Mouse (Mus musculus): Measurements from ENCODE around the gene Ccdc70. TPM values are rescaled to one million over a fixed set of nuclear protein-coding genes. Genes with fewer than 3 reads are reported as not detected.

The Ccdc70 gene
- polyA plus RNA-seq, 2 experiments: not detected

GRCm38 (mm10) chr8:22022244-22022643, 52.7 kb downstream of the Ccdc70 start:
- no peak for TF ChIP-seq EP300 (IDR thresholded peaks at IDR 0.05; ENCODE audit: low read depth)
- TF ChIP-seq CTCF (IDR thresholded peaks at IDR 0.05; ENCODE audit: low read depth): peak; percentile 22; the same call in 1 of the 2 replicates
- Histone ChIP-seq H3K9me3 (ENCODE audit: control insufficient read depth, low read length) (no peaks in the 10 kb centered on the region), H3K36me3 (replicated peaks; ENCODE audit: control insufficient read depth, insufficient read depth, low read depth) (peaks cover 15% of the 10 kb centered on the region), H3K4me2 (ENCODE audit: low read depth) (no peak overlapping the region), H3K4me1 (replicated peaks; ENCODE audit: control insufficient read depth in 2 of 2, insufficient read depth in 2 of 2, low read length in 1 of 2) (no peaks in the 10 kb centered on the region), H3K4me3 (ENCODE audit: insufficient read depth in 1 of 2, low read depth in 2 of 2, low read length in 2 of 2) (no peak overlapping the region), H3K9ac (replicated peaks) (no peak overlapping the region), H3K27me3 (ENCODE audit: control insufficient read depth, insufficient read depth, low read length) (no peaks in the 10 kb centered on the region), H3K27ac (no peak overlapping the region)
- no peak for ATAC-seq (ENCODE audit: insufficient read depth)
- no peak for DNase-seq (ENCODE audit: low read depth in 3 of 3, low spot score in 3 of 3)
- WGBS (ENCODE audit: insufficient replicate concordance): 54% methylated on average over 7 of the region's 7 CpGs

Other genes with a start within 250 kb of the Ccdc70 start
- gene Defa24, start 235.3 kb upstream of the Ccdc70 start, polyA plus RNA-seq (2012; rRNA removed): not detected in 2 replicates
- gene Defa24, start 235.3 kb upstream of the Ccdc70 start, polyA plus RNA-seq (2014; fragmentation: Nextera tagmentation; extraction: Ambion mirVana): not detected in 2 replicates
- not detected in 2 replicates for gene Defb50, start 146.2 kb upstream of the Ccdc70 start, polyA plus RNA-seq (2012; rRNA removed)
- gene Defb50, start 146.2 kb upstream of the Ccdc70 start, polyA plus RNA-seq (2014; fragmentation: Nextera tagmentation; extraction: Ambion mirVana): not detected in 2 replicates
- gene Defb2, start 129.8 kb upstream of the Ccdc70 start, polyA plus RNA-seq (2012; rRNA removed): not detected in 2 replicates
- not detected in 2 replicates for gene Defb2, start 129.8 kb upstream of the Ccdc70 start, polyA plus RNA-seq (2014; fragmentation: Nextera tagmentation; extraction: Ambion mirVana)
- gene Defb10, start 110.9 kb upstream of the Ccdc70 start, polyA plus RNA-seq (2012; rRNA removed): not detected in 2 replicates
- not detected in 2 replicates for gene Defb10, start 110.9 kb upstream of the Ccdc70 start, polyA plus RNA-seq (2014; fragmentation: Nextera tagmentation; extraction: Ambion mirVana)
- not detected in 2 replicates for gene Defb9, start 84.4 kb upstream of the Ccdc70 start, polyA plus RNA-seq (2012; rRNA removed)
- gene Defb9, start 84.4 kb upstream of the Ccdc70 start, polyA plus RNA-seq (2014; fragmentation: Nextera tagmentation; extraction: Ambion mirVana): not detected in 2 replicates
- not detected in 2 replicates for gene Defb11, start 63.4 kb upstream of the Ccdc70 start, polyA plus RNA-seq (2012; rRNA removed)
- not detected in 2 replicates for gene Defb11, start 63.4 kb upstream of the Ccdc70 start, polyA plus RNA-seq (2014; fragmentation: Nextera tagmentation; extraction: Ambion mirVana)
- gene Defb15, start 37.1 kb upstream of the Ccdc70 start, polyA plus RNA-seq (2012; rRNA removed): not detected in 2 replicates
- not detected in 2 replicates for gene Defb15, start 37.1 kb upstream of the Ccdc70 start, polyA plus RNA-seq (2014; fragmentation: Nextera tagmentation; extraction: Ambion mirVana)
- not detected in 2 replicates for gene Defb35, start 31.4 kb upstream of the Ccdc70 start, polyA plus RNA-seq (2012; rRNA removed)
- not detected in 2 replicates for gene Defb35, start 31.4 kb upstream of the Ccdc70 start, polyA plus RNA-seq (2014; fragmentation: Nextera tagmentation; extraction: Ambion mirVana)
- not detected in 2 replicates for gene Defb13, start 23.0 kb upstream of the Ccdc70 start, polyA plus RNA-seq (2012; rRNA removed)
- gene Defb13, start 23.0 kb upstream of the Ccdc70 start, polyA plus RNA-seq (2014; fragmentation: Nextera tagmentation; extraction: Ambion mirVana): not detected in 2 replicates
- gene Fam90a1a, start 11.1 kb upstream of the Ccdc70 start, polyA plus RNA-seq (2012; rRNA removed): not detected in 2 replicates
- not detected in 2 replicates for gene Fam90a1a, start 11.1 kb upstream of the Ccdc70 start, polyA plus RNA-seq (2014; fragmentation: Nextera tagmentation; extraction: Ambion mirVana)
- 8.4 and 9.4 TPM in 2 replicates for gene Atp7b, start 90.5 kb downstream of the Ccdc70 start, polyA plus RNA-seq (2012; rRNA removed)
- 10.4 and 12.0 TPM in 2 replicates for gene Atp7b, start 90.5 kb downstream of the Ccdc70 start, polyA plus RNA-seq (2014; fragmentation: Nextera tagmentation; extraction: Ambion mirVana)
- gene Alg11, start 90.9 kb downstream of the Ccdc70 start, polyA plus RNA-seq (2012; rRNA removed): 2.3 and 3.1 TPM in 2 replicates
- gene Alg11, start 90.9 kb downstream of the Ccdc70 start, polyA plus RNA-seq (2014; fragmentation: Nextera tagmentation; extraction: Ambion mirVana): 5.1 and 5.4 TPM in 2 replicates
- gene Nek5, start 155.3 kb downstream of the Ccdc70 start, polyA plus RNA-seq (2012; rRNA removed): 0.07 TPM in 1 of 2 replicates, not detected in the other
- gene Nek5, start 155.3 kb downstream of the Ccdc70 start, polyA plus RNA-seq (2014; fragmentation: Nextera tagmentation; extraction: Ambion mirVana): 0.08 TPM in 1 of 2 replicates, not detected in the other
- 0.92 and 1.8 TPM in 2 replicates for gene Nek3, start 196.7 kb downstream of the Ccdc70 start, polyA plus RNA-seq (2012; rRNA removed)
- 1.4 and 1.7 TPM in 2 replicates for gene Nek3, start 196.7 kb downstream of the Ccdc70 start, polyA plus RNA-seq (2014; fragmentation: Nextera tagmentation; extraction: Ambion mirVana)
- gene Ckap2, start 216.0 kb downstream of the Ccdc70 start, polyA plus RNA-seq (2012; rRNA removed): 13.7 and 21.7 TPM in 2 replicates
- 21.6 and 22.4 TPM in 2 replicates for gene Ckap2, start 216.0 kb downstream of the Ccdc70 start, polyA plus RNA-seq (2014; fragmentation: Nextera tagmentation; extraction: Ambion mirVana)
- gene Vps36, start 223.0 kb downstream of the Ccdc70 start, polyA plus RNA-seq (2012; rRNA removed): 3.2 and 4.9 TPM in 2 replicates
- 7.8 and 8.4 TPM in 2 replicates for gene Vps36, start 223.0 kb downstream of the Ccdc70 start, polyA plus RNA-seq (2014; fragmentation: Nextera tagmentation; extraction: Ambion mirVana)